Mouse (Mus musculus) layer of hippocampus, postnatal 36 days (tissue): ENCODE data around the gene Otog. TPM values are rescaled to one million over a fixed set of nuclear protein-coding genes. Genes with fewer than 3 reads are reported as not detected.

Source experiments
- total RNA-seq, 2 experiments: library from RNA; stranded (reverse); gene quantifications; 2 replicates each; pipeline ENCODE4 v1.2.3; 2021

Otog gene
- total RNA-seq, 2 experiments from 2014 or later = 0.12 to 0.23 TPM

Other genes with a start within 250 kb of the Otog start
- 1 to 10 TPM; 1.4 to 2.6 TPM for gene Abcc6, start 210.7 kb upstream of the Otog start, total RNA-seq
- 100 to 1,000 TPM; 102 to 104 TPM for gene Nomo1, start 207.3 kb upstream of the Otog start, total RNA-seq
- 10 to 100 TPM; 35.3 to 36.9 TPM for gene Kcnj11, start 140.2 kb upstream of the Otog start, total RNA-seq
- 10 to 100 TPM; 50.7 to 59.2 TPM for gene Abcc8, start 61.0 kb upstream of the Otog start, total RNA-seq
- under 1 TPM; 0.15 to 0.50 TPM for gene Ush1c, start 2.5 kb upstream of the Otog start, total RNA-seq
- not detected for gene Myod1, start 135.5 kb downstream of the Otog start, total RNA-seq
- 100 to 1,000 TPM; 114 to 119 TPM for gene Kcnc1, start 155.5 kb downstream of the Otog start, total RNA-seq